Mouse (Mus musculus): ENCODE results near the gene Tle6.
"Not testable (repeated sequence)": the region's sequence is repeated elsewhere in the genome, so short reads cannot be mapped to it uniquely, and the experiment has no call there.

Tle6 gene

GRCm38 (mm10) chr10:81600738-81601203, at the start of gene Tle6:
Gene Tle6 (minus strand): TSS chr10:81601073.
- peak; percentile 88 for DNase-seq (ENCODE audit: low spot score)

GRCm38 (mm10) chr10:81648803-81649775, 48.2 kb upstream of the Tle6 start, which contains the start of gene Gm10778:
Gene Gm10778 (plus strand): TSS chr10:81649059.
- peak; percentile 60 for DNase-seq (ENCODE audit: low spot score)

- DNase-seq (ENCODE audit: low spot score) = no peak
Observed at GRCm38 (mm10) chr10:81646015-81646555, 45.2 kb upstream of the Tle6 start.

- no peak for DNase-seq (ENCODE audit: low spot score)
Observed at GRCm38 (mm10) chr10:81645391-81645790, 44.5 kb upstream of the Tle6 start.

GRCm38 (mm10) chr10:81644716-81645115, 43.8 kb upstream of the Tle6 start:
- no peak for DNase-seq (ENCODE audit: low spot score)

GRCm38 (mm10) chr10:81644162-81644561, 43.3 kb upstream of the Tle6 start:
- no peak for DNase-seq (ENCODE audit: low spot score)

- peak; percentile 94 for DNase-seq (ENCODE audit: low spot score)
Observed at GRCm38 (mm10) chr10:81643449-81644055, 42.7 kb upstream of the Tle6 start.

- no peak for DNase-seq (ENCODE audit: low spot score)
Observed at GRCm38 (mm10) chr10:81642648-81643448, 42.0 kb upstream of the Tle6 start.

- DNase-seq (ENCODE audit: low spot score) = no peak
Observed at GRCm38 (mm10) chr10:81641978-81642647, 41.2 kb upstream of the Tle6 start.

GRCm38 (mm10) chr10:81641566-81641965, 40.7 kb upstream of the Tle6 start:
- no peak for DNase-seq (ENCODE audit: low spot score)

- not testable (repeated sequence) for DNase-seq (ENCODE audit: low spot score)
Observed at GRCm38 (mm10) chr10:81640825-81641224, 40.0 kb upstream of the Tle6 start.

GRCm38 (mm10) chr10:81638101-81638500, 37.2 kb upstream of the Tle6 start:
- no peak for DNase-seq (ENCODE audit: low spot score)

GRCm38 (mm10) chr10:81636338-81636737, 35.5 kb upstream of the Tle6 start:
- DNase-seq (ENCODE audit: low spot score) = no peak

GRCm38 (mm10) chr10:81633253-81634099, 32.6 kb upstream of the Tle6 start:
- peak; percentile 44 for DNase-seq (ENCODE audit: low spot score)

- no peak for DNase-seq (ENCODE audit: low spot score)
Observed at GRCm38 (mm10) chr10:81628390-81628789, 27.5 kb upstream of the Tle6 start, which contains the start of gene Ankrd24. Gene Ankrd24 (plus strand): TSS chr10:81628540.

- DNase-seq (ENCODE audit: low spot score) = no peak
Observed at GRCm38 (mm10) chr10:81627836-81628220, 27.0 kb upstream of the Tle6 start.

GRCm38 (mm10) chr10:81626994-81627835, 26.3 kb upstream of the Tle6 start, which contains the start of gene Sirt6:
Gene Sirt6 (minus strand): TSS chr10:81627797.
- peak; percentile 84 for DNase-seq (ENCODE audit: low spot score)

GRCm38 (mm10) chr10:81626101-81626993, 25.5 kb upstream of the Tle6 start:
- DNase-seq (ENCODE audit: low spot score) = no peak
